Mouse (Mus musculus) liver, adult 2 months (tissue): ENCODE data around the gene Mlip. TPM values are rescaled to one million over a fixed set of nuclear protein-coding genes. Genes with fewer than 3 reads are reported as not detected.
A peak's percentile ranks its signal among the peaks of the same experiment; 100 is the strongest.

Source experiments
- DNase-seq: peaks from one replicate; pipeline ENCODE4 v3.0.0-alpha.2; 2011; ENCODE audit warnings: low read depth, low spot score; ENCODE audit errors: extremely low read depth
- H3K27ac ChIP-seq: fragments of 200-500 bp; replicated peaks from 2 replicates; pipeline ENCODE4 v1.5.1; 2012; ENCODE audit warnings: low read depth, mild to moderate bottlenecking, control low read depth, inconsistent platforms, low read length; ENCODE audit not compliant: insufficient read depth
- H3K27me3 ChIP-seq: fragments of 200-500 bp; 2 replicates; pipeline ENCODE4 v1.6.1; 2012; ENCODE audit warnings: mild to moderate bottlenecking, moderate library complexity, low read length, inconsistent platforms; ENCODE audit not compliant: control insufficient read depth, insufficient read depth
- H3K36me3 ChIP-seq: fragments of 200-500 bp; 2 replicates; pipeline ENCODE4 v1.6.1; 2012; ENCODE audit warnings: low read length, inconsistent platforms; ENCODE audit not compliant: control insufficient read depth, insufficient read depth
- H3K4me1 ChIP-seq: fragments of 200-500 bp; 2 replicates; pipeline ENCODE4 v1.6.1; 2011; ENCODE audit warnings: low read length; ENCODE audit not compliant: control insufficient read depth, insufficient read depth
- H3K4me3 ChIP-seq: fragments of 200-500 bp; 2 replicates; pipeline ENCODE4 v1.5.1; 2011; ENCODE audit warnings: low read depth, mild to moderate bottlenecking, control low read depth, low read length, moderate library complexity; ENCODE audit not compliant: insufficient read depth
- H3K79me2 ChIP-seq: fragments of 200-500 bp; 2 replicates; pipeline ENCODE4 v1.6.1; 2012; ENCODE audit warnings: inconsistent platforms, mild to moderate bottlenecking, low read length, moderate library complexity; ENCODE audit not compliant: control insufficient read depth, insufficient read depth
- H3K9ac ChIP-seq: fragments of 200-500 bp; 2 replicates; pipeline ENCODE4 v1.6.1; 2012; ENCODE audit warnings: low read depth, mild to moderate bottlenecking, control low read depth, inconsistent platforms, low read length
- CTCF ChIP-seq: fragments of 200-500 bp; IDR thresholded peaks from 2 replicates; pipeline ENCODE4 v1.5.1; 2011; ENCODE audit warnings: low read depth, low read length, control low read depth
- POLR2A ChIP-seq: fragments of 200-500 bp; IDR thresholded peaks from 2 replicates; pipeline ENCODE4 v1.6.1; 2011; ENCODE audit warnings: low read length, control low read depth; ENCODE audit not compliant: insufficient read depth; ENCODE audit errors: extremely low read depth
- WGBS: fragments of 180-500 bp; shearing (Covaris S2); methylation state at CpG from one replicate; pipeline ENCODE4 v1.1.7; 2018; 5-methylcytosine and 5-hydroxymethylcytosine counted together
- polyA plus RNA-seq: library from polyadenylated mRNA; depleted of rRNA; stranded (reverse); fragments of >200 nt; gene quantifications from 2 replicates; pipeline ENCODE4 v1.2.3, GENCODE M21; 2012
- total RNA-seq: library from RNA; depleted of rRNA; stranded (reverse); fragments of >200 nt; gene quantifications from 2 replicates; pipeline ENCODE4 v1.2.3, GENCODE M21; 2014

Mlip gene
- total and polyA plus RNA-seq, 2 experiments: not detected

DNA sequence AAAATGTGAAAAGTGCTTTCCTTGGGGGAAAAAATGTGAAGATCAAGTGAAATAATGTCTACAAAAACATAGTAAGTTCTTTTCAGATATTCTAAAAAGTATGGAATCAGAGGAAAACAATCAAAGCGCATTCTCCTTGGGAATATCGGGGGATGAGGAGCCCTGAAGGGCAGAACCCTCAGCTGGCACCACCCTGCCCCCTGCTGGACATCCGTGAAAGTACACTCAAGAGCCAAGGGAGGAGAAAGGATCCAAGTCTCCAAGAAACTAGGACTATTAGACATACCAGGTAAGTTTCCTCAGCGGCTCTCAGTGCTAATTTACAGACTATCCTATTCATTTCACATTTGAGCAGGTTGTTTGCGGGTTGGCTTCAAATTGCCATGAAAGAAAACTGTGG is 28.8 kb upstream of the Mlip start:
- no peak overlapping the region for H3K4me3 ChIP-seq
- no peak for TF ChIP-seq POLR2A
- TF ChIP-seq CTCF: peak; percentile 86
- H3K9ac ChIP-seq: no peak overlapping the region
- H3K27ac ChIP-seq: no peak overlapping the region
- no peaks in the 10 kb centered on the region for H3K79me2 ChIP-seq
- H3K36me3 ChIP-seq: no peaks in the 10 kb centered on the region
- peak; percentile 3 for DNase-seq
- H3K27me3 ChIP-seq: no peaks in the 10 kb centered on the region
- WGBS: 11% methylated on average over 5 of the region's 5 CpGs
- no peaks in the 10 kb centered on the region for H3K4me1 ChIP-seq

DNA sequence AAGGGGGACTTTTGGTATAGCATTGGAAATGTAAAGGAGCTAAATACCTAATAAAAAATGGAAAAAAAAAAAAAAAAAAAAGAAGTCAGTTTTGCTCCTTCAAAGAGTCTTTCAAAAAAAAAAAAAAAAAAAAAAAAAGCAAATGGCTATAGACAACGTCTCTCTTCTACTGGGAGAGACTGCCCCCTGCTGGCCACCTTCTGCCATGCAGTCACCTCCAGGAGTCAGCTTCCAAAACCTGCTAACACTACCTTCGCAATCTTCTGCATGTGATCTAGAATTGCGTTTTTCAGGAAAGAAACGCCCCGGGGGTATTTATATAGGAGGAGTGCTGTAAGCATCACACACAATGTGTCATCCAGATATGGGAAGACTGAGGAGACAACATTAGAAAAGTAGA is 26.9 kb upstream of the Mlip start:
- peak; percentile 5 for DNase-seq
- 39% methylated on average over 5 of the region's 5 CpGs for WGBS
- TF ChIP-seq POLR2A (no peak), CTCF (peak; percentile 76)
- Histone ChIP-seq H3K79me2 (no peaks in the 10 kb centered on the region), H3K36me3 (no peaks in the 10 kb centered on the region), H3K4me1 (no peaks in the 10 kb centered on the region), H3K27me3 (no peaks in the 10 kb centered on the region), H3K4me3 (no peak overlapping the region), H3K27ac (no peak overlapping the region), H3K9ac (no peak overlapping the region)

DNA sequence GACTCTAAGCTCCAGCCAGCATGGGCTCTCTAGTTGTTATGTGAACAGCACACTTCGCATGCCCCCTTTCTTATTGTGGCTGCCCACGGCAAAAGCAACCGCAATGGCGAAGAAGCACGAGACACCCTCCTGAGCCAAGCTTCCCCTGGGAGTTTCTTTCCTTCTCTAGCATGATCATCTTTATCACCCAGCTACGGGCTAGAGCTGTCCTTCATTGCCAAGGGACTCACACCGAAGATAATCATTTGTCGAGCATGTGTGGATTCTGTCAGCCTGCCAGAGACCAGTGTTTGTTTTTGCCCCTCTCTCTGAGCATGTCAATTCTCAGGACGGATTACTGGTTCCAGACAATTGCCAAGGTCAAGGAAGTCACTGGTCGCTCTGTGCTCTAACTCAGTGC is 24.9 kb upstream of the Mlip start:
- DNase-seq: no peak
- WGBS: 55% methylated on average over 10 of the region's 10 CpGs
- no peaks in the 10 kb centered on the region for H3K27me3 ChIP-seq
- H3K79me2 ChIP-seq: no peaks in the 10 kb centered on the region
- no peaks in the 10 kb centered on the region for H3K4me1 ChIP-seq
- H3K9ac ChIP-seq: no peak overlapping the region
- no peak overlapping the region for H3K27ac ChIP-seq
- no peaks in the 10 kb centered on the region for H3K36me3 ChIP-seq
- no peak overlapping the region for H3K4me3 ChIP-seq
- no peak for TF ChIP-seq CTCF
- TF ChIP-seq POLR2A: no peak

DNA sequence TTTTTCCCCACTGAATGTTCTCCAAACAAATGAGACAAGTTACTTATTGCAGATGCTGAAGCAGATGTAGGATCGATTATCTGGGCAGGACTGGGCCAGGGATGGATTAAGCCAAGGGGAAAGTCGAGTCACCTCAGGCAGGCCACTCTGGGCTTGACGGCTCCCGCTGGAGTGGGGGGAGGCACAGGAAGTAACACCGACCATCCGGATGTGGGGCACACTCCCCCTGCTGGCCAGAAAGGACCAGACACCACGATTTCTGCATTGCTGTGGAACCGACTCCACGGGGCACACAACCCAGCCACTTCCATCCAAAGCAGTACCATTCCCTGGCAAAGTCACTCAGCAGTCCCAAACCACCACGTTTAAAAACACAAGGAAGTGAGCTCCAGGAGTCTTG is 24.3 kb upstream of the Mlip start:
- H3K79me2 ChIP-seq: no peaks in the 10 kb centered on the region
- no peak overlapping the region for H3K9ac ChIP-seq
- H3K36me3 ChIP-seq: no peaks in the 10 kb centered on the region
- no peak overlapping the region for H3K27ac ChIP-seq
- TF ChIP-seq POLR2A: no peak
- TF ChIP-seq CTCF: peak; percentile 38; the same call in 1 of the 2 replicates
- H3K27me3 ChIP-seq: no peaks in the 10 kb centered on the region
- H3K4me3 ChIP-seq: no peak overlapping the region
- WGBS: 70% methylated on average over 10 of the region's 10 CpGs
- H3K4me1 ChIP-seq: no peaks in the 10 kb centered on the region
- no peak for DNase-seq

DNA sequence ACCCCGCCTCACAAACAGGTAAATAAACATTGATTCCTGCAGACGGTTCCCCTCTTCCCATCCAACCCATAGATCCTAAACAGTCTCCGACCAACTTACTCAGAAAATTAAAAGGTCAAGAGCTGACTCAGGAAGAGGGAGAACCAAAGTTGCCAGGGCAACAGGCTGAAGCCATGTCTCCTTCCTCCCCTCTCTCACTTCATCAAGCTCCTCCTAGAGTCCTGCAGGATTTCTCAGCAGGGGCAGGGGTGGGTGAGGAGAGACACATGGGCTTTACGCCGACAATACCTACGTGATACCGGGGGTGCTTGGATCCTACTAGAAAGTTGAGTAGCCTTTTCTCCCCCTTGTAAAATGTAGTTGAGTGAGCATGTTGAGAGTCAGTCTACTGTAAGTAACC is 23.8 kb upstream of the Mlip start:
- TF ChIP-seq CTCF (no peak), POLR2A (no peak)
- H3K79me2 ChIP-seq: no peaks in the 10 kb centered on the region
- H3K27ac ChIP-seq: no peak overlapping the region
- H3K9ac ChIP-seq: no peak overlapping the region
- DNase-seq: no peak
- no peaks in the 10 kb centered on the region for H3K36me3 ChIP-seq
- H3K27me3 ChIP-seq: no peaks in the 10 kb centered on the region
- 79% methylated on average over 7 of the region's 7 CpGs for WGBS
- no peaks in the 10 kb centered on the region for H3K4me1 ChIP-seq
- H3K4me3 ChIP-seq: no peak overlapping the region

DNA sequence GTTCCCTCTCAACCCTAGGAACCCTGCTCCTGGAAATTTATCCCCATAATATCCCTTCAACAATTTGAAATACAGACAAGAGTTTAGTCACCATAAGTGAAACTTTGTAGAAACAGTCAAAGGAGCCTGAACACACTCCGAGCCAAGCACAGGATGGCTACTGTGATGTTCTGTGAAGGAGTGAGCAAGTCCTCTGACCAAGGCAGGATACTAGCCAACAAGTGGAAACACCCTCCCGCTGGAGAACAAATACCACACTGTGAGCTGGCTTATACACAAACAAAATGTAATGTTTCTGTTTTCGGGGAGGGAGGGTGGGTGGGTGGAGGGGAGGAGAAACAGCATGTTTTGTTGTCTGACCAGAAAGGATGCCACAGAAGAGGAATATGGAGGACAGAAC is 17.9 kb upstream of the Mlip start:
- Histone ChIP-seq H3K36me3 (no peaks in the 10 kb centered on the region), H3K27me3 (no peaks in the 10 kb centered on the region), H3K79me2 (no peaks in the 10 kb centered on the region), H3K4me1 (no peaks in the 10 kb centered on the region), H3K27ac (no peak overlapping the region), H3K4me3 (no peak overlapping the region), H3K9ac (no peak overlapping the region)
- WGBS: 66% methylated on average over 3 of the region's 3 CpGs
- no peak for DNase-seq
- TF ChIP-seq POLR2A (no peak), CTCF (no peak)
